Mouse (Mus musculus) ES-Bruce4 (cell line): ENCODE data around the gene Olfr470. TPM values are rescaled to one million over a fixed set of nuclear protein-coding genes. Genes with fewer than 3 reads are reported as not detected.
"Not testable (repeated sequence)": the region's sequence is repeated elsewhere in the genome, so short reads cannot be mapped to it uniquely, and the experiment has no call there.

Source experiments
- H3K27ac ChIP-seq: 2 replicates; pipeline ENCODE4 v1.5.1; 2012; ENCODE audit warnings: low read length, inconsistent platforms; ENCODE audit not compliant: insufficient read depth
- H3K27me3 ChIP-seq: 2 replicates; pipeline ENCODE4 v1.6.1; 2012; ENCODE audit warnings: mild to moderate bottlenecking, low read length, inconsistent platforms; ENCODE audit not compliant: control insufficient read depth, poor library complexity, insufficient read depth, severe bottlenecking
- H3K36me3 ChIP-seq: 2 replicates; pipeline ENCODE4 v1.6.1; 2012; ENCODE audit warnings: inconsistent platforms, mild to moderate bottlenecking, low read length, moderate library complexity; ENCODE audit not compliant: control insufficient read depth, poor library complexity, insufficient read depth, severe bottlenecking
- H3K4me1 ChIP-seq: one replicate; pipeline ENCODE4 v1.8.1; 2011; ENCODE audit warnings: low read length; ENCODE audit not compliant: control insufficient read depth, insufficient read depth
- H3K4me3 ChIP-seq: 2 replicates; pipeline ENCODE4 v1.5.1; 2011; ENCODE audit warnings: low read depth, mild to moderate bottlenecking, low read length
- H3K9ac ChIP-seq: 2 replicates; pipeline ENCODE4 v1.6.1; 2012; ENCODE audit warnings: low read depth, mild to moderate bottlenecking, inconsistent platforms; ENCODE audit not compliant: poor library complexity, severe bottlenecking
- H3K9me3 ChIP-seq: replicated peaks from 2 replicates; pipeline ENCODE4 v1.6.1; 2012; ENCODE audit warnings: mild to moderate bottlenecking, low read length, inconsistent platforms; ENCODE audit not compliant: control insufficient read depth, poor library complexity, insufficient read depth, severe bottlenecking
- CTCF ChIP-seq: IDR thresholded peaks from one replicate; pipeline ENCODE4 v1.8.1; 2011; ENCODE audit warnings: low read depth, low read length
- EP300 ChIP-seq: IDR thresholded peaks from 2 replicates; pipeline ENCODE4 v1.6.1; 2011; ENCODE audit warnings: low read depth, low read length; ENCODE audit not compliant: insufficient read depth
- POLR2A ChIP-seq: IDR thresholded peaks from one replicate; pipeline ENCODE4 v1.8.1; 2011; ENCODE audit warnings: low read length; ENCODE audit not compliant: insufficient read depth
- polyA plus RNA-seq: library from polyadenylated mRNA; stranded (reverse); fragments of >200 nt; gene quantifications from 2 replicates; pipeline ENCODE4 v1.2.4, GENCODE M21; 2011; ENCODE audit warnings: low read depth; ENCODE audit not compliant: missing spikeins, insufficient read depth, insufficient read length

Olfr470 gene
- not detected in 2 replicates for polyA plus RNA-seq

GRCm38 (mm10) chr7:107847390-107847789 is at the start of gene Olfr470:
Gene Olfr470 (minus strand): TSS chr7:107847490.
- not testable (repeated sequence) for H3K9me3 ChIP-seq, H3K27me3 ChIP-seq, H3K36me3 ChIP-seq, H3K4me3 ChIP-seq, H3K9ac ChIP-seq, H3K4me1 ChIP-seq, H3K27ac ChIP-seq

- Histone ChIP-seq H3K4me3 (no peak overlapping the region), H3K9ac (no peak overlapping the region), H3K9me3 (no peaks in the 10 kb centered on the region), H3K4me1 (no peaks in the 10 kb centered on the region), H3K27ac (no peak overlapping the region), H3K27me3 (no peaks in the 10 kb centered on the region), H3K36me3 (no peaks in the 10 kb centered on the region)
- TF ChIP-seq EP300 (no peak), CTCF (no peak), POLR2A (no peak)
Observed at GRCm38 (mm10) chr7:107841719-107842118, 5.6 kb downstream of the Olfr470 start.

- not testable (repeated sequence) for H3K4me1 ChIP-seq, H3K27me3 ChIP-seq, H3K36me3 ChIP-seq, H3K27ac ChIP-seq, H3K9me3 ChIP-seq, H3K4me3 ChIP-seq, H3K9ac ChIP-seq
Observed at GRCm38 (mm10) chr7:107825441-107825840, 21.8 kb downstream of the Olfr470 start, which contains the start of gene Olfr469. Gene Olfr469 (minus strand): TSS chr7:107825541.

- H3K36me3 ChIP-seq, H3K9me3 ChIP-seq, H3K4me3 ChIP-seq, H3K27ac ChIP-seq, H3K27me3 ChIP-seq, H3K9ac ChIP-seq, H3K4me1 ChIP-seq: not testable (repeated sequence)
Observed at GRCm38 (mm10) chr7:107823867-107824266, 23.4 kb downstream of the Olfr470 start.

- H3K9me3 ChIP-seq: no peaks in the 10 kb centered on the region
- H3K27me3 ChIP-seq: no peaks in the 10 kb centered on the region
- H3K4me1 ChIP-seq: no peaks in the 10 kb centered on the region
- no peak overlapping the region for H3K27ac ChIP-seq
- H3K36me3 ChIP-seq: no peaks in the 10 kb centered on the region
- H3K4me3 ChIP-seq: no peak overlapping the region
- no peak overlapping the region for H3K9ac ChIP-seq
- no peak for TF ChIP-seq CTCF
- TF ChIP-seq POLR2A: no peak
- TF ChIP-seq EP300: no peak
Observed at GRCm38 (mm10) chr7:107819442-107819841, 27.8 kb downstream of the Olfr470 start.

- Histone ChIP-seq H3K9me3 (no peaks in the 10 kb centered on the region), H3K4me1 (no peaks in the 10 kb centered on the region), H3K9ac (no peak within 1 kb of the TSS), H3K4me3 (no peak within 1 kb of the TSS), H3K27ac (no peak within 1 kb of the TSS), H3K36me3 (no peaks in the 10 kb centered on the region), H3K27me3 (no peaks in the 10 kb centered on the region)
- TF ChIP-seq EP300 (no peak), POLR2A (no peak), CTCF (no peak)
Observed at GRCm38 (mm10) chr7:107811963-107812362, 35.3 kb downstream of the Olfr470 start, which contains the start of gene Olfr467. Gene Olfr467 (plus strand): TSS chr7:107812263.

- Histone ChIP-seq H3K27me3 (no peaks in the 10 kb centered on the region), H3K27ac (no peak overlapping the region), H3K4me1 (no peaks in the 10 kb centered on the region), H3K36me3 (no peaks in the 10 kb centered on the region), H3K9ac (no peak overlapping the region), H3K9me3 (no peaks in the 10 kb centered on the region), H3K4me3 (no peak overlapping the region)
- no peak for TF ChIP-seq POLR2A
- TF ChIP-seq EP300: no peak
- TF ChIP-seq CTCF: no peak
Observed at GRCm38 (mm10) chr7:107802138-107802537, 45.2 kb downstream of the Olfr470 start.
